Mouse (Mus musculus) myocyte (in vitro differentiated cells): Measurements from ENCODE around the gene Gm17720. TPM values are rescaled to one million over a fixed set of nuclear protein-coding genes. Genes with fewer than 3 reads are reported as not detected.

Source experiments
- H3K27me3 ChIP-seq: one replicate; pipeline ENCODE4 v1.6.1; 2011; ENCODE audit not compliant: control insufficient read depth, insufficient read depth, insufficient read length
- H3K36me3 ChIP-seq: one replicate; pipeline ENCODE4 v1.6.1; 2011; ENCODE audit not compliant: control insufficient read depth, insufficient read depth
- H3K4me2 ChIP-seq: one replicate; pipeline ENCODE4 v1.6.1; 2011; ENCODE audit warnings: low read depth, control low read depth
- H3K4me3 ChIP-seq: one replicate; pipeline ENCODE4 v1.5.1; 2011; ENCODE audit warnings: mild to moderate bottlenecking, control low read depth, moderate library complexity
- H3K79me2 ChIP-seq: one replicate; pipeline ENCODE4 v1.6.1; 2011; ENCODE audit not compliant: control insufficient read depth, insufficient read depth
- H3ac ChIP-seq: one replicate; pipeline ENCODE4 v1.6.1; 2011; ENCODE audit not compliant: control insufficient read depth, insufficient read length
- CEBPB ChIP-seq: IDR thresholded peaks from 2 replicates; pipeline ENCODE4 v1.6.1; 2011; ENCODE audit warnings: mild to moderate bottlenecking, moderate library complexity; ENCODE audit not compliant: poor library complexity, insufficient read depth, severe bottlenecking
- E2F4 ChIP-seq: IDR thresholded peaks from one replicate; pipeline ENCODE4 v1.6.1; 2011; ENCODE audit warnings: mild to moderate bottlenecking, control low read depth, moderate library complexity; ENCODE audit not compliant: insufficient read depth
- MAX ChIP-seq: IDR thresholded peaks from one replicate; pipeline ENCODE4 v1.6.1; 2011; ENCODE audit warnings: low read depth, mild to moderate bottlenecking, control low read depth
- MYOD1 ChIP-seq, 3 experiments: IDR thresholded peaks; one replicate each; pipeline ENCODE4 v1.6.1; 2011; ENCODE audit warnings: control low read depth in 2 of 3, low read depth in 2 of 3, mild to moderate bottlenecking in 2 of 3, moderate library complexity in 1 of 3; ENCODE audit not compliant: insufficient read length in 2 of 3, control insufficient read depth in 1 of 3
- MYOG ChIP-seq, 3 experiments: IDR thresholded peaks; one replicate each; pipeline ENCODE4 v1.6.1; 2011; ENCODE audit warnings: control low read depth in 2 of 3, low read depth in 2 of 3, mild to moderate bottlenecking in 2 of 3; ENCODE audit not compliant: insufficient read length in 2 of 3, control insufficient read depth in 1 of 3, insufficient read depth in 1 of 3
- POLR2A ChIP-seq: IDR thresholded peaks from one replicate; pipeline ENCODE4 v1.6.1; 2011; ENCODE audit warnings: low read depth, mild to moderate bottlenecking, control low read depth, moderate library complexity; ENCODE audit not compliant: insufficient read length
- POLR2AphosphoS2 ChIP-seq: IDR thresholded peaks from one replicate; pipeline ENCODE4 v1.6.1; 2011; ENCODE audit warnings: low read depth, control low read depth; ENCODE audit not compliant: insufficient read length
- REST ChIP-seq: IDR thresholded peaks from one replicate; pipeline ENCODE4 v1.6.1; 2011; ENCODE audit warnings: mild to moderate bottlenecking, control low read depth, moderate library complexity; ENCODE audit not compliant: insufficient read depth, insufficient read length
- SRF ChIP-seq: IDR thresholded peaks from one replicate; pipeline ENCODE4 v1.6.1; 2011; ENCODE audit warnings: low read depth; ENCODE audit not compliant: control insufficient read depth, insufficient read length
- TCF12 ChIP-seq: IDR thresholded peaks from one replicate; pipeline ENCODE4 v1.6.1; 2011; ENCODE audit warnings: mild to moderate bottlenecking, control low read depth; ENCODE audit not compliant: poor library complexity, insufficient read depth, severe bottlenecking
- TCF3 ChIP-seq: IDR thresholded peaks from one replicate; pipeline ENCODE4 v1.6.1; 2011; ENCODE audit warnings: low read depth, control low read depth; ENCODE audit not compliant: insufficient read length
- USF1 ChIP-seq: IDR thresholded peaks from one replicate; pipeline ENCODE4 v1.6.1; 2011; ENCODE audit warnings: low read depth, mild to moderate bottlenecking, control low read depth, moderate library complexity
- polyA plus RNA-seq: library from polyadenylated mRNA; unstranded; fragments of >200 nt; fragmentation: generic; extraction: Trizol; gene quantifications from one replicate; pipeline ENCODE4 v1.2.1, GENCODE M21; 2012; ENCODE audit warnings: missing spikeins

The Gm17720 gene
- polyA plus RNA-seq, 1 experiment, result not detected

GRCm38 (mm10) chr8:110091869-110092268 is 10.7 kb downstream of the Gm17720 start:
- TF ChIP-seq E2F4, result no peak
- Histone ChIP-seq H3K4me2 (no peak overlapping the region), H3K79me2 (no peaks in the 10 kb centered on the region), H3K27me3 (peaks cover under 1% of the 10 kb centered on the region), H3K4me3 (no peak overlapping the region), H3K36me3 (no peaks in the 10 kb centered on the region), H3ac (no peak overlapping the region)

- Histone ChIP-seq H3K79me2 (no peaks in the 10 kb centered on the region), H3K27me3 (peaks cover 30% of the 10 kb centered on the region), H3K36me3 (no peaks in the 10 kb centered on the region), H3K4me3 (no peak overlapping the region), H3ac (no peak overlapping the region), H3K4me2 (no peak overlapping the region)
- TF ChIP-seq TCF12 (no peak), POLR2A (no peak), MYOG (IDR thresholded peaks at IDR 0.05; ENCODE audit: control insufficient read depth in 1 of 3, insufficient read depth in 1 of 3, insufficient read length in 2 of 3, low read depth in 2 of 3) (no peak), POLR2AphosphoS2 (no peak), USF1 (no peak), E2F4 (no peak), REST (no peak)
Measured at GRCm38 (mm10) chr8:110082416-110083105, 20.0 kb downstream of the Gm17720 start.

GRCm38 (mm10) chr8:110079282-110080221 is 23.0 kb downstream of the Gm17720 start, which contains the start of gene Zfp612:
TSS of gene Zfp612 (plus strand) at chr8:110079746.
- Histone ChIP-seq H3K4me3 (no peak within 1 kb of the TSS), H3K36me3 (no peaks in the 10 kb centered on the region), H3ac (no peak within 1 kb of the TSS), H3K79me2 (no peaks in the 10 kb centered on the region), H3K4me2 (no peak within 1 kb of the TSS), H3K27me3 (peaks cover 29% of the 10 kb centered on the region)
- TF ChIP-seq MYOG (IDR thresholded peaks at IDR 0.05; ENCODE audit: control insufficient read depth in 1 of 3, insufficient read depth in 1 of 3, insufficient read length in 2 of 3, low read depth in 2 of 3) (no peak), POLR2A (no peak), TCF3 (no peak), POLR2AphosphoS2 (no peak), MYOD1 (IDR thresholded peaks at IDR 0.05; ENCODE audit: control insufficient read depth in 1 of 3, insufficient read length in 2 of 3, low read depth in 2 of 3) (no peak), REST (no peak), E2F4 (no peak), CEBPB (no peak), USF1 (no peak)

DNA sequence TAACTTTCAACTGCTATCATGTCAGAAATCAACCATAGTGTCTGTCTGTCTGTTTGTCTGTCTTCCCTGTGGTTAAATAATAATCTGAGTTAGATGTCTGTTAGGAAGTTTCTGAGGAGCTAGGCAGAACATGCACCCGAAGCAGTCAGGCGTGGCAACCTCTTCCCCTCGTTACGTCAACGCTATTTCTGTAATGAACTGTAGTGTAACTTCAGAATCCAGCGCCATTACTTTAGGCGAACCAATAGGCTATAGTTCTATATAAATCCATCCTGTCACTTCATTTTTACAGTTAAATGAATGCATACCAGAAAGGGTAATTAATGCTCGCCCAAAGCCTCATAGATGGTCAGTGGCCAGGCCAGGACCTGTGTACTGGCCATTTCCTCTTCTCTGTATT is 28.1 kb downstream of the Gm17720 start:
- Histone ChIP-seq H3K4me2 (no peak overlapping the region), H3K27me3 (peaks cover 4% of the 10 kb centered on the region), H3ac (no peak overlapping the region), H3K4me3 (no peak overlapping the region), H3K36me3 (no peaks in the 10 kb centered on the region), H3K79me2 (no peaks in the 10 kb centered on the region)
- TF ChIP-seq SRF (no peak), POLR2A (no peak), MYOD1 (IDR thresholded peaks at IDR 0.05; ENCODE audit: control insufficient read depth in 1 of 3, insufficient read length in 2 of 3, low read depth in 2 of 3) (no peak), TCF3 (no peak), E2F4 (no peak), REST (no peak), MYOG (IDR thresholded peaks at IDR 0.05; ENCODE audit: control insufficient read depth in 1 of 3, insufficient read depth in 1 of 3, insufficient read length in 2 of 3, low read depth in 2 of 3) (no peak), POLR2AphosphoS2 (no peak), TCF12 (no peak), USF1 (no peak), CEBPB (no peak), MAX (no peak)

- TF ChIP-seq REST, result no peak
- TF ChIP-seq MAX, result no peak
- TF ChIP-seq TCF12, result no peak
- TF ChIP-seq MYOG (IDR thresholded peaks at IDR 0.05; ENCODE audit: control insufficient read depth in 1 of 3, insufficient read depth in 1 of 3, insufficient read length in 2 of 3, low read depth in 2 of 3), result no peak
- no peak for TF ChIP-seq CEBPB
- TF ChIP-seq E2F4, result no peak
- no peak overlapping the region for H3ac ChIP-seq
- H3K79me2 ChIP-seq, result no peaks in the 10 kb centered on the region
- peaks cover 2% of the 10 kb centered on the region for H3K27me3 ChIP-seq
- no peak overlapping the region for H3K4me2 ChIP-seq
- no peak overlapping the region for H3K4me3 ChIP-seq
- no peaks in the 10 kb centered on the region for H3K36me3 ChIP-seq
Measured at GRCm38 (mm10) chr8:110071600-110071999, 31.0 kb downstream of the Gm17720 start.
